Mouse (Mus musculus) midbrain, embryonic 10.5 days (tissue): ENCODE data around the gene Bmp6. TPM values are rescaled to one million over a fixed set of nuclear protein-coding genes. Genes with fewer than 3 reads are reported as not detected.

Source experiments
- DNase-seq: peaks from one replicate; pipeline ENCODE4 v3.0.0-alpha.2; 2017; ENCODE audit warnings: low spot score
- H3K27ac ChIP-seq: fragments of 300-500 bp; sonication (generic); replicated peaks from 2 replicates; pipeline ENCODE4 v1.5.1; 2016; ENCODE audit warnings: mild to moderate bottlenecking
- H3K27me3 ChIP-seq: fragments of 300-500 bp; sonication (generic); 2 replicates; pipeline ENCODE4 v1.6.1; 2016; ENCODE audit warnings: low read depth, mild to moderate bottlenecking; ENCODE audit not compliant: poor library complexity, severe bottlenecking
- H3K36me3 ChIP-seq: fragments of 300-500 bp; sonication (generic); 2 replicates; pipeline ENCODE4 v1.6.1; 2016; ENCODE audit warnings: mild to moderate bottlenecking, moderate library complexity
- H3K4me1 ChIP-seq: fragments of 300-500 bp; sonication (generic); 2 replicates; pipeline ENCODE4 v1.6.1; 2016
- H3K4me3 ChIP-seq: fragments of 300-500 bp; sonication (generic); 2 replicates; pipeline ENCODE4 v1.5.1; 2016; ENCODE audit warnings: mild to moderate bottlenecking, moderate library complexity
- H3K9me3 ChIP-seq: fragments of 300-500 bp; sonication (generic); replicated peaks from 2 replicates; pipeline ENCODE4 v1.6.1; 2016; ENCODE audit warnings: mild to moderate bottlenecking
- WGBS: fragments of 180-500 bp; shearing (Covaris S2); methylation state at CpG from one replicate; pipeline ENCODE4 v1.1.7; 2016; 5-methylcytosine and 5-hydroxymethylcytosine counted together
- polyA plus RNA-seq: library from polyadenylated mRNA; unstranded; fragments of >200 nt; fragmentation: Nextera tagmentation; extraction: Ambion mirVana; gene quantifications from 2 replicates; pipeline ENCODE4 v1.2.1, GENCODE M21; 2016

Bmp6 gene
- polyA plus RNA-seq, 1 experiment from 2014 or later, result 2.5 TPM

- H3K9me3 ChIP-seq, result no peaks in the 10 kb centered on the region
- H3K27ac ChIP-seq, result no peak overlapping the region
- 80% methylated on average over 3 of the region's 3 CpGs for WGBS
- DNase-seq, result no peak
- peaks cover 32% of the 10 kb centered on the region for H3K4me1 ChIP-seq
- H3K4me3 ChIP-seq, result no peak overlapping the region
- H3K27me3 ChIP-seq, result no peaks in the 10 kb centered on the region
- H3K36me3 ChIP-seq, result no peaks in the 10 kb centered on the region
Measured at GRCm38 (mm10) chr13:38408636-38409035, 63.7 kb downstream of the Bmp6 start.

GRCm38 (mm10) chr13:38410322-38410865 lies 65.5 kb downstream of the Bmp6 start:
- H3K4me3 ChIP-seq, result peak overlapping the region; percentile 31
- peak overlapping the region; percentile 61; the same call in 1 of the 2 replicates for H3K27ac ChIP-seq
- H3K9me3 ChIP-seq, result no peaks in the 10 kb centered on the region
- no peaks in the 10 kb centered on the region for H3K36me3 ChIP-seq
- WGBS, result 27% methylated on average over 15 of the region's 15 CpGs
- peaks cover 32% of the 10 kb centered on the region for H3K4me1 ChIP-seq
- peak; percentile 37 for DNase-seq
- H3K27me3 ChIP-seq, result no peaks in the 10 kb centered on the region

- Histone ChIP-seq H3K27ac (no peak overlapping the region), H3K36me3 (no peaks in the 10 kb centered on the region), H3K4me1 (no peaks in the 10 kb centered on the region), H3K4me3 (no peak overlapping the region), H3K27me3 (no peaks in the 10 kb centered on the region), H3K9me3 (no peaks in the 10 kb centered on the region)
- DNase-seq, result no peak
- WGBS, result 93% methylated on average over 7 of the region's 7 CpGs
Measured at GRCm38 (mm10) chr13:38419781-38420180, 74.9 kb downstream of the Bmp6 start.

- Histone ChIP-seq H3K9me3 (no peaks in the 10 kb centered on the region), H3K27me3 (no peaks in the 10 kb centered on the region), H3K36me3 (no peaks in the 10 kb centered on the region), H3K27ac (no peak overlapping the region), H3K4me3 (no peak overlapping the region), H3K4me1 (peaks cover 11% of the 10 kb centered on the region)
- WGBS, result 90% methylated on average over 5 of the region's 5 CpGs
- no peak for DNase-seq
Measured at GRCm38 (mm10) chr13:38422491-38422890, 77.6 kb downstream of the Bmp6 start.

GRCm38 (mm10) chr13:38425294-38425693 lies 80.4 kb downstream of the Bmp6 start:
- 58% methylated on average over 6 of the region's 6 CpGs for WGBS
- Histone ChIP-seq H3K27ac (no peak overlapping the region), H3K4me1 (peaks cover 11% of the 10 kb centered on the region), H3K36me3 (no peaks in the 10 kb centered on the region), H3K27me3 (no peaks in the 10 kb centered on the region), H3K9me3 (0 out of 2 replicates have a peak, but pooled peaks cover 2% of the 10 kb centered on the region), H3K4me3 (no peak overlapping the region)
- DNase-seq, result no peak

- Histone ChIP-seq H3K27ac (no peak overlapping the region), H3K9me3 (0 out of 2 replicates have a peak, but pooled peaks cover 2% of the 10 kb centered on the region), H3K4me3 (no peak overlapping the region), H3K27me3 (no peaks in the 10 kb centered on the region), H3K4me1 (peaks cover 21% of the 10 kb centered on the region), H3K36me3 (no peaks in the 10 kb centered on the region)
- DNase-seq, result no peak
- WGBS, result 75% methylated on average over 8 of the region's 8 CpGs
Measured at GRCm38 (mm10) chr13:38429671-38430070, 84.8 kb downstream of the Bmp6 start.

- WGBS, result 81% methylated on average over 6 of the region's 6 CpGs
- no peak for DNase-seq
- Histone ChIP-seq H3K4me1 (peaks cover 18% of the 10 kb centered on the region), H3K27ac (no peak overlapping the region), H3K27me3 (no peaks in the 10 kb centered on the region), H3K4me3 (no peak overlapping the region), H3K36me3 (no peaks in the 10 kb centered on the region), H3K9me3 (0 out of 2 replicates have a peak, but pooled peaks cover 2% of the 10 kb centered on the region)
Measured at GRCm38 (mm10) chr13:38430075-38430474, 85.2 kb downstream of the Bmp6 start.

GRCm38 (mm10) chr13:38434831-38435230 lies 89.9 kb downstream of the Bmp6 start:
- no peaks in the 10 kb centered on the region for H3K36me3 ChIP-seq
- H3K9me3 ChIP-seq, result no peaks in the 10 kb centered on the region
- 94% methylated on average over 5 of the region's 5 CpGs for WGBS
- H3K4me1 ChIP-seq, result peaks cover 10% of the 10 kb centered on the region
- no peaks in the 10 kb centered on the region for H3K27me3 ChIP-seq
- no peak for DNase-seq
- no peak overlapping the region for H3K27ac ChIP-seq
- no peak overlapping the region for H3K4me3 ChIP-seq

GRCm38 (mm10) chr13:38437930-38438329 lies 93.0 kb downstream of the Bmp6 start:
- 32% methylated on average over 5 of the region's 5 CpGs for WGBS

GRCm38 (mm10) chr13:38440240-38440639 lies 95.3 kb downstream of the Bmp6 start:
- 95% methylated on average over 10 of the region's 10 CpGs for WGBS
- Histone ChIP-seq H3K36me3 (no peaks in the 10 kb centered on the region), H3K27ac (no peak overlapping the region), H3K9me3 (no peaks in the 10 kb centered on the region), H3K4me3 (no peak overlapping the region), H3K27me3 (no peaks in the 10 kb centered on the region), H3K4me1 (no peaks in the 10 kb centered on the region)
- no peak for DNase-seq

More at GRCm38 (mm10) chr13:38437930-38438329, 93.0 kb downstream of the Bmp6 start:
- Histone ChIP-seq H3K27ac (no peak overlapping the region), H3K4me1 (peaks cover 10% of the 10 kb centered on the region), H3K4me3 (no peak overlapping the region), H3K27me3 (no peaks in the 10 kb centered on the region), H3K36me3 (no peaks in the 10 kb centered on the region), H3K9me3 (no peaks in the 10 kb centered on the region)
- DNase-seq, result peak; percentile 22

- WGBS, result 92% methylated on average over 6 of the region's 6 CpGs
- DNase-seq, result no peak
- H3K27me3 ChIP-seq, result no peaks in the 10 kb centered on the region
- H3K4me1 ChIP-seq, result peaks cover 12% of the 10 kb centered on the region
- no peak overlapping the region for H3K4me3 ChIP-seq
- H3K36me3 ChIP-seq, result no peaks in the 10 kb centered on the region
- H3K27ac ChIP-seq, result no peak overlapping the region
- H3K9me3 ChIP-seq, result no peaks in the 10 kb centered on the region
Measured at GRCm38 (mm10) chr13:38448516-38449015, 103.7 kb downstream of the Bmp6 start.

- Histone ChIP-seq H3K4me1 (peaks cover 12% of the 10 kb centered on the region), H3K9me3 (no peaks in the 10 kb centered on the region), H3K27ac (peak overlapping the region; percentile 59), H3K36me3 (no peaks in the 10 kb centered on the region), H3K27me3 (no peaks in the 10 kb centered on the region), H3K4me3 (no peak overlapping the region)
- 69% methylated on average over 20 of the region's 20 CpGs for WGBS
- DNase-seq, result peak; percentile 14
Measured at GRCm38 (mm10) chr13:38450051-38450971, 105.4 kb downstream of the Bmp6 start.

GRCm38 (mm10) chr13:38451446-38451845 lies 106.5 kb downstream of the Bmp6 start:
- Histone ChIP-seq H3K27me3 (no peaks in the 10 kb centered on the region), H3K4me1 (peaks cover 12% of the 10 kb centered on the region), H3K4me3 (no peak overlapping the region), H3K27ac (no peak overlapping the region), H3K9me3 (no peaks in the 10 kb centered on the region), H3K36me3 (no peaks in the 10 kb centered on the region)
- 75% methylated on average over 5 of the region's 5 CpGs for WGBS
- DNase-seq, result no peak
